Mouse (Mus musculus) heart, embryonic 12.5 days (tissue): ENCODE measurements around the gene Glud1. TPM values are rescaled to one million over a fixed set of nuclear protein-coding genes. Genes with fewer than 3 reads are reported as not detected.

Experiments
- ATAC-seq: fragments of 200-750 bp; cut with Nextera tagmentation; 2 replicates; pipeline ENCODE4 v1.8.0; 2017; ENCODE audit warnings: moderate TSS enrichment, moderate library complexity; ENCODE audit not compliant: insufficient number of reproducible peaks, low FRiP score
- H3K27ac ChIP-seq: fragments of 300-500 bp; sonication (generic); 2 replicates; pipeline ENCODE4 v1.5.1; 2016; ENCODE audit warnings: mild to moderate bottlenecking, moderate library complexity; ENCODE audit not compliant: poor library complexity, severe bottlenecking
- H3K27me3 ChIP-seq: fragments of 300-500 bp; sonication (generic); replicated peaks from 2 replicates; pipeline ENCODE4 v1.6.1; 2016; ENCODE audit warnings: mild to moderate bottlenecking, moderate library complexity
- H3K36me3 ChIP-seq: fragments of 300-500 bp; sonication (generic); 2 replicates; pipeline ENCODE4 v1.6.1; 2016; ENCODE audit warnings: mild to moderate bottlenecking, moderate library complexity
- H3K4me1 ChIP-seq: fragments of 300-500 bp; sonication (generic); replicated peaks from 2 replicates; pipeline ENCODE4 v1.6.1; 2016; ENCODE audit warnings: mild to moderate bottlenecking
- H3K4me2 ChIP-seq: fragments of 300-500 bp; sonication (generic); 2 replicates; pipeline ENCODE4 v1.6.1; 2016; ENCODE audit warnings: mild to moderate bottlenecking, moderate library complexity
- H3K4me3 ChIP-seq: fragments of 300-500 bp; sonication (generic); 2 replicates; pipeline ENCODE4 v1.5.1; 2016; ENCODE audit warnings: mild to moderate bottlenecking
- H3K9ac ChIP-seq: fragments of 300-500 bp; sonication (generic); 2 replicates; pipeline ENCODE4 v1.6.1; 2016; ENCODE audit warnings: mild to moderate bottlenecking, moderate library complexity
- H3K9me3 ChIP-seq: fragments of 300-500 bp; sonication (generic); replicated peaks from 2 replicates; pipeline ENCODE4 v1.6.1; 2016; ENCODE audit warnings: mild to moderate bottlenecking, moderate library complexity
- WGBS: fragments of 180-500 bp; shearing (Covaris S2); methylation state at CpG from one replicate; pipeline ENCODE4 v1.1.7; 2016; 5-methylcytosine and 5-hydroxymethylcytosine counted together
- polyA plus RNA-seq: library from polyadenylated mRNA; unstranded; fragments of >200 nt; fragmentation: Nextera tagmentation; extraction: Ambion mirVana; gene quantifications from 2 replicates; pipeline ENCODE4 v1.2.1, GENCODE M21; 2016

Glud1 gene
- polyA plus RNA-seq, 1 experiment from 2014 or later: 70.8 TPM

DNA sequence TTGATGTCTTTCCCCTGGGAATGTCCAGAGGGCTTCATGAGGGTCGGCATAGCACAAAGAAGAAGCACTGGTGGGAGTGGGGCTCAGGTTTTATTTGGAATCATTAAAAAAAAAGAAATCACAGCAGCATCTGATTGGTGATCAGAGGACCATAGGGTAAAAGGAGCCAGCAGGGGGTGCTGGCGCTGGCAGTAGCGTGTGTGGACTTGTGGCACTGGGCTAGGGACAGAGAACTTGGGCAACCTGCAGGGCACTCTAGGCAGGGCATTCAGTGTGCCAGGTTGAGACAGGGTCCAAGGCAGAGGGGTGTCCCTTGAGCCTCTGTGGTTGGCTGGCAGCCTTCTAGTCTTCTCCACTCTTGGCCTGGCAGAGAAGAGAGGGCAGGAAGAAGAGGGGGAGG, 59.7 kb downstream of the Glud1 start:
- Histone ChIP-seq H3K9me3 (peaks cover 4% of the 10 kb centered on the region; the same call in 1 of the 2 replicates), H3K27me3 (no peaks in the 10 kb centered on the region), H3K4me3 (no peak overlapping the region), H3K36me3 (no peaks in the 10 kb centered on the region), H3K4me1 (peaks cover 15% of the 10 kb centered on the region), H3K27ac (no peak overlapping the region), H3K9ac (no peak overlapping the region), H3K4me2 (no peak overlapping the region)
- ATAC-seq: no peak
- 55% methylated on average over 3 of the region's 3 CpGs for WGBS

DNA sequence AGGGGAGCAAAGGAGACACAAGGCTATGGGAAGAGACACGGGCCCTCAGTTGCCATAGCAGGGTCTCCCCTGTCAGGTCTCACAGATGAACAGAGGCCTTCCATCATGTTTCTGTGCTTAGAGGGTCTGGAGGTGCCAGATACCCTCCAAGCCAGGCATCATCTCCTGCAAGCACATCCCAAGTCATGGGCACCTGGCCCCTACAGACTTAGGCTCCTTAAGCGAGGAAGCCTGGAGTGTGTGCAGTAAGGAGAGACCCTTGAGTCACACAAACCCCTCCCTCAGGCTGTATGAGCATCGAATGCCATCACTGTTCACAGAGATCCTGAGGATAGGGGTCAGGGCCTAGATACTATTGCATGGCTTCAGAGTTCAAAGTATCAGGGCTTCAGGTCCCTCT, 60.4 kb downstream of the Glud1 start:
- H3K4me3 ChIP-seq: no peak overlapping the region
- no peak overlapping the region for H3K27ac ChIP-seq
- H3K4me2 ChIP-seq: no peak overlapping the region
- H3K9me3 ChIP-seq: no peaks in the 10 kb centered on the region
- 84% methylated on average over 3 of the region's 3 CpGs for WGBS
- H3K9ac ChIP-seq: no peak overlapping the region
- peaks cover 15% of the 10 kb centered on the region for H3K4me1 ChIP-seq
- no peaks in the 10 kb centered on the region for H3K36me3 ChIP-seq
- H3K27me3 ChIP-seq: no peaks in the 10 kb centered on the region
- no peak for ATAC-seq

DNA sequence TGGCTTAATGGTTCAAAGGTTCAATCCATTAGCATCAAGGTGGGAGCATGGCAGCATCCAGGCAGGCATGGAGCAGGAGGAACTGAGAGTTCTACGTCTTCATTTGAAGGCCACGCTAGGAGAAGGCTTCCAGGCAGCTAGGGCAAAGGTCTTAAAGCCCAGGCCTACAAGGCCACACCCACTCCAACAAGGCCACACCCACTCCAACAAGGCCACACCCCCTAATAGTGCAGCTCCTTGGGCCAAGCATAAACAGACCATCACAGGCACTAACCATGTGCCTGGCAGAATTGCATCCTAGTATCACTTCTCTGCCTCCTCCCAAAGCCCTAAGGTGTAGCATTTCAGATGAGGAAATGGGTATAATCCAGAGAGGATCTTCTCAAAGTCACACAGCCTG, 61.2 kb downstream of the Glud1 start:
- H3K4me1 ChIP-seq: peaks cover 15% of the 10 kb centered on the region
- WGBS: 75% methylated on average over 2 of the region's 2 CpGs
- H3K27ac ChIP-seq: no peak overlapping the region
- no peaks in the 10 kb centered on the region for H3K9me3 ChIP-seq
- H3K36me3 ChIP-seq: no peaks in the 10 kb centered on the region
- ATAC-seq: no peak
- no peaks in the 10 kb centered on the region for H3K27me3 ChIP-seq
- no peak overlapping the region for H3K4me2 ChIP-seq
- no peak overlapping the region for H3K4me3 ChIP-seq
- H3K9ac ChIP-seq: no peak overlapping the region

DNA sequence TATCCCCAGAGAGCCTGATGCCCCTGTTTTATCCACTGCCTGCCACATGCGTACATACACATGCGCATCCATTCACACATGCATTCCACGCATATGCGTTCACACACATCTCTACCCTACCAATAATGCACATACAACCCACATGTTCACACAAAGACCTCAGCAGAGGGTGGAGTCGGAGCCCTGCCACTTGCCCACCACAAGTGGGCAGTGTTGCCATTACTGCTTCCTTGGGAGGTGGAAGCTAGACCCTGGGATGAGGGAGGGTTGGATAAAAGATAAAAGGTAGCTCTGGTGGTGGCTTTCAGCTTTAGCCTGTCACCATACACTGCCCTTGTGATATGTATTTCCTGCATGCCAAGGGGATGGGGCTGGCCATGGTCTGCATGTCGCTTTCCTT, 62.1 kb downstream of the Glud1 start:
- Histone ChIP-seq H3K9ac (no peak overlapping the region), H3K4me1 (peaks cover 15% of the 10 kb centered on the region), H3K27me3 (no peaks in the 10 kb centered on the region), H3K27ac (no peak overlapping the region), H3K4me2 (no peak overlapping the region), H3K4me3 (no peak overlapping the region), H3K36me3 (no peaks in the 10 kb centered on the region), H3K9me3 (no peaks in the 10 kb centered on the region)
- WGBS: 79% methylated on average over 6 of the region's 6 CpGs
- ATAC-seq: peak; percentile 23; the same call in 1 of the 2 replicates

DNA sequence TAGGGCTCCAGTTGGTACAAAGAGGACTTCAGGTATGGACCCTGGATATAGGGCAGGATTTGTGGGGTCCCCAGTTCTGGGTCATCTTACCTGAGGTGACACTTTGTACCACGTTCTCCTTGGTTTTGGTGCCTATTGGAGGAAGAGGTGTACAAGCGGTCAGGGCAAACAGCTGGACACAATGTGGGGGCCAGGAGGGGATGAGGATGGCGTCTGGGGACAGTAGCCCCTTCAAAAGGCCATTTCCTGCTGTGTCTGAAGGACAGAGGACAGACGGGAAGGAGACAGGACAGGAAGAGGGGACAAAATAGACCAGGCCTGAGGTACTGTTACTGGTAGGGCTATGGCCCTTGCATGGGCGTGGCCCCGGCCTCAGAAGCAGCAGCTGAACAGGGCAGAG, 63.1 kb downstream of the Glud1 start:
- Histone ChIP-seq H3K4me3 (no peak overlapping the region), H3K4me1 (peaks cover 23% of the 10 kb centered on the region), H3K27ac (no peak overlapping the region), H3K27me3 (no peaks in the 10 kb centered on the region), H3K9me3 (no peaks in the 10 kb centered on the region), H3K4me2 (no peak overlapping the region), H3K9ac (no peak overlapping the region), H3K36me3 (no peaks in the 10 kb centered on the region)
- 65% methylated on average over 6 of the region's 6 CpGs for WGBS
- ATAC-seq: no peak

DNA sequence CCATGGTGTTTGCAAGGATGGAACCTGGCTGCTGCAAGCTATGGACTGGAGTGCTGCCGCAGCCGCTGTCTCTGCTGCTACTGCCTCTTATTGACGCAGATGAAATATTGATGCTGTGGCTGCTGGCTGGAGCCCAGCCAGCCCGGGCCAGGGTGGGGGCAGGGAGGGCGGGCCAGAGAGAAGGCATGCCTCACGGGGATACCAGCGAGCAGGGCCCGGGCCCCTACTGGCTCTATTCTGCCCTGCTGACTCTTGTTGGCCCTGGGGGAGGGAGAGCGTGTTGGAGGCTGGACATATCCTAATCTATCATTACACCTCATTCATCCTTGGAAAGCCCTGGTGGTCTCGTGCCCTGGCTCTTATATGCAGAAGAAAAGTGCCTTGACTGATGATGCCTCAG, 64.0 kb downstream of the Glud1 start, which contains the start of gene Sncg:
Sncg (minus strand) TSS at position 213 of the 400 bp plus-strand sequence.
- peaks cover 30% of the 10 kb centered on the region for H3K4me1 ChIP-seq
- ATAC-seq: no peak
- H3K27ac ChIP-seq: peak within 1 kb of the TSS; percentile 32; the same call in 1 of the 2 replicates
- H3K27me3 ChIP-seq: no peaks in the 10 kb centered on the region
- H3K4me2 ChIP-seq: peak within 1 kb of the TSS; percentile 56
- H3K4me3 ChIP-seq: peak within 1 kb of the TSS; percentile 46
- peak within 1 kb of the TSS; percentile 59 for H3K9ac ChIP-seq
- H3K36me3 ChIP-seq: no peaks in the 10 kb centered on the region
- WGBS: 49% methylated on average over 10 of the region's 10 CpGs
- H3K9me3 ChIP-seq: no peaks in the 10 kb centered on the region

DNA sequence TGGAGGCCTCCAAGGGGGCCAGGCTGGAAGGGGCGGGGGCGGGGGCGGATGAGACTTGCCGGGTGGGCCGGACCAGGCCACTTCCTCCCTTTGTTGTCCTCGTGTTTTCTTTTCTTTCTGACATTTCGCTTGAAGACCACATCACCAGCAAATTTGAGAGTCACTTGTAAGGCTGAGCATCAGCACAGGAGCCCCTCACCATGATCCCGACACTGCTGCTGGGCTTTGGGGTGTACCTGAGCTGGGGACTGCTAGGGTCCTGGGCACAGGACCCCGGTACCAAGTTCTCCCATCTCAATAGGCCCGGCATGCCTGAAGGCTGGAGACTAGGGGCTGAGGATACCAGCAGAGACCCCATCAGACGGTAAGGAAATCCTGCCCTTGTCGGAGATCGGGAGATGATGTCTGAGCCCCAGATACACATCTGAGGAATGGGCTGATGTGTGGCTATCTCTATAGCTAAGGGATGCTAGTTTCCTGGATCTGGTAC, 64.9 kb downstream of the Glud1 start, which contains the start of gene Mmrn2:
Mmrn2 (plus strand) TSS at position 51 of the 490 bp plus-strand sequence.
- no peaks in the 10 kb centered on the region for H3K36me3 ChIP-seq
- WGBS: 58% methylated on average over 13 of the region's 13 CpGs
- peak within 1 kb of the TSS; percentile 56 for H3K4me2 ChIP-seq
- H3K27me3 ChIP-seq: no peaks in the 10 kb centered on the region
- ATAC-seq: no peak
- H3K27ac ChIP-seq: peak within 1 kb of the TSS; percentile 37
- peaks cover 30% of the 10 kb centered on the region for H3K4me1 ChIP-seq
- peak within 1 kb of the TSS; percentile 46 for H3K4me3 ChIP-seq
- H3K9me3 ChIP-seq: no peaks in the 10 kb centered on the region
- H3K9ac ChIP-seq: peak within 1 kb of the TSS; percentile 59

DNA sequence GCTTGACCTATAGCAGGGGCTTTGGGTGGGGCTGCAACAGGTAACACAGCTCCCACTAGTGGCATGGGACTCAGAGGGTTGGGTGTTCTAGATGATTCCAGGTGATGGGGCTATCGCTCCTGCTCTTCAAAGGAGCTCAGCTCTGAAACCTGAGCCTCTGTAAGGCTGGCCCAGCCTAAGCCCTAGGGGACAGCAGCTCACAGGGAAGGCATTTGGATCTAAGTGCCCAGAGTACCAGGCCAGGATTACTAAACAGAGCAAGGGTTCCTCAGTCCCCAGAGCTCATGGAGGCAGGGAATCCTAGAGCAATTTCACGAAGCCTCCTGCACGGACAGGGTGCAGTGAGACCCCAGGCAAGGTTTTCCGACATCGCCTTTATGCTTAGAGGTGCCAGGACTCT, 65.4 kb downstream of the Glud1 start:
- H3K4me2 ChIP-seq: peak overlapping the region; percentile 56
- peaks cover 30% of the 10 kb centered on the region for H3K4me1 ChIP-seq
- no peaks in the 10 kb centered on the region for H3K27me3 ChIP-seq
- peak overlapping the region; percentile 46 for H3K4me3 ChIP-seq
- peak overlapping the region; percentile 32; the same call in 1 of the 2 replicates for H3K27ac ChIP-seq
- no peak for ATAC-seq
- 74% methylated on average over 5 of the region's 5 CpGs for WGBS
- peak overlapping the region; percentile 59 for H3K9ac ChIP-seq
- H3K36me3 ChIP-seq: no peaks in the 10 kb centered on the region
- H3K9me3 ChIP-seq: no peaks in the 10 kb centered on the region

DNA sequence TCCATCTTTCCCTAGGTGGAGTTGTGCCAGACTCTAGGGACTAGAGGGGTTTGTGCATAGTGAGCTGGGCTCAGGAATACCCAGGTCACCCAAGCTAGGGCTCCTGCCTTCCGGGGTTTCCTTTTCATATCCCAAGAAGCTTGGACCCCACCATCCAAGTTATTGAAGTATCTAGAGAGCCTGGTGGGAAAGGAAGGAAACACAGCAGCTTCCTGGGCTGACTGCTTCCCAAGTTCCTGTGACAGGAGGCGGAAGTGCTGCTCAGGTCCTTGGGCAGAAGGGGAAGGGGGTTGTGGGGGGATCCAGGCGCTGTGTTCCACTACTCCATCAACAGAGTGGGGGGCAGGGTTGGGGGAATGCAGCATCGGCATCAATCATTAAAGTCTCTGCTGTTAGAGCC, 66.6 kb downstream of the Glud1 start:
- WGBS: 67% methylated on average over 4 of the region's 4 CpGs
- Histone ChIP-seq H3K27me3 (no peaks in the 10 kb centered on the region), H3K9ac (peak overlapping the region; percentile 59; the same call in 1 of the 2 replicates), H3K36me3 (no peaks in the 10 kb centered on the region), H3K9me3 (no peaks in the 10 kb centered on the region), H3K27ac (peak overlapping the region; percentile 37), H3K4me2 (peak overlapping the region; percentile 56), H3K4me3 (peak overlapping the region; percentile 46), H3K4me1 (peaks cover 30% of the 10 kb centered on the region)
- ATAC-seq: no peak

DNA sequence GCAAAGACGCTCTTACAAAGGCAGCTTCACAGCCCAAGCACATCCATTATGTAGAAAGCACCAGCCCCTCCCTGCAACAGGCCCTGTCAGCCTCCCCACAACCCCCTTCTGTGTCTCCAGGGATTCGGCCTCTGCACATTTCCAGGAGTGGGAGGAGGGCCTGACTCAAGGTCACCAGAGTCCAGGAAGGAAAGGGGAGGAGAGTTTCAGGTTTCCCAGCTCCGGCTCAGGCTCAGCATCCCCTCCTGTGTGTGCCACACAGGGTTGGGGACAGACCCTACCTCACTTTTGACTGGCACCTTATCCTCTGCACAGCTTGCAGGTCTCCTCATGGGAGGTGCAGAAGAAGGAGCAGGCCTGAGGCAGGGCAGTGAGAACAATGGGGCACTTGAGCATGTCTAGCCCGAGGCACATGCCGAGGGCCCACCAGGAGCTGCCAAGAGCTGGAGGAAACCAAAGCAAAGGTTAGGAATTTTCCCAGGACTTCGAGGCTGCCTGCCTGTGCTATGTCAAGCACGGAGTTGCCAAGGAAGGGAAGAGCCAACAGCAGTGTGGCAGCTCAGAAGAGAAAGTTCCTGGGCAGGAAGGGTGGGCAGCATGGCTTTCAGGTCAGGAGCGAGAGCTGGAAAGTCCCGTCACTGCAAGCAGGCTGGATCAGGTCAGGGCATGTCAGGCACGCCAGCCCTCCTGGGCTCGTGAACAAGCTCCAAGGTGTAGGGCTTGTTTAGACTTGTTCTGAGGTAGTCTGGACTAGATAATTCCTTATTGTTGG, 68.2 kb downstream of the Glud1 start:
- H3K27me3 ChIP-seq: no peaks in the 10 kb centered on the region
- H3K4me3 ChIP-seq: peak overlapping the region; percentile 20
- peaks cover 7% of the 10 kb centered on the region for H3K36me3 ChIP-seq
- WGBS: 24% methylated on average over 11 of the region's 11 CpGs
- H3K4me1 ChIP-seq: peaks cover 29% of the 10 kb centered on the region
- H3K9me3 ChIP-seq: no peaks in the 10 kb centered on the region
- peak overlapping the region; percentile 74 for H3K27ac ChIP-seq
- peak overlapping the region; percentile 56 for H3K4me2 ChIP-seq
- H3K9ac ChIP-seq: peak overlapping the region; percentile 19; the same call in 1 of the 2 replicates
- ATAC-seq: peak; percentile 70

DNA sequence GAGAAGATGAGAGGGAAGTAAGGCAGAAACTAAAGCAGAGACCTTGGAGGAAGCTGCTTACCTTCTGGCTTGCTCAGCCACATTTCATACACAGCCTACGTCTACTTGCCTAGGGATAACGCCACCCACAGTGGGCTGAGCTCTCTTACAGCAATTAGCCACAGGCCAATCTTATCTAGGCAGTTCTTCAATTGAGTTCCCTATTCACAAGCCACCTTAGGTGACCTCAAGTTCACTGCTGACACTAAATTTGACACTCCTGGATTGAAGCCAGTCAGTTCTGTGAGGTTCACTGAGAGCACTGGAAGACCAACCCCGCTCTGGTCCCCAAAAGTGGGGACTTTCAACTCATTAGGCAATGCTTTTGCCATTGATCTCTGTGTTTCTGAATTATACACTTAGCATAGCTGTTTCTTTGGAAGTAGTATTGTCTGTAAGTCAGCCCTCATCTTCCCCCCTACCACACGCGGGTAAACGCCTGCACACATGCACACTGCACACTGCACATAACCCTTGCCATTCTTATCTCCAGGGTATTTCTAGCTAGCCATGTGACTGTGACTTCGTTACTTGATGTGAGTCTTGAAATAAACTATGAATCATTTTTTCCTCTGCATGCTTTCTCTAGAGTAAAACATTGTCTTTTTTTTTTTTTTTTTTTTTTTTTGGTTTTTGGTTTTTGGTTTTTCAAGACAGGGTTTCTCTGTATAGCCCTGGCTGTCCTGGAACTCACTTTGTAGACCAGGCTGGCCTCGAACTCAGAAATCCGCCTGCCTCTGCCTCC, 72.6 kb downstream of the Glud1 start:
- ATAC-seq: no peak
- Histone ChIP-seq H3K9ac (no peak overlapping the region), H3K4me2 (no peak overlapping the region), H3K9me3 (no peaks in the 10 kb centered on the region), H3K4me3 (no peak overlapping the region), H3K27ac (no peak overlapping the region), H3K36me3 (peaks cover 7% of the 10 kb centered on the region), H3K4me1 (peaks cover 12% of the 10 kb centered on the region), H3K27me3 (no peaks in the 10 kb centered on the region)
- 85% methylated on average over 9 of the region's 9 CpGs for WGBS
